8 mouse cellular contexts compared by ENCODE assay signal in genomic region chr2:65414806-65415281, GRCm38 (mm10). TPM values are rescaled to one million over a fixed set of nuclear protein-coding genes. Genes with fewer than 3 reads are reported as not detected.
A peak's percentile ranks its signal among the peaks of the same experiment; 100 is the strongest.
DNase-seq lines count a peak whose midpoint lies in the region; ATAC-seq and TF ChIP-seq lines count a peak whose summit lies in the region.

No protein-coding gene starts in this region.

- no peak overlapping the region for H3K27ac ChIP-seq in CH12.LX (ENCODE audit: insufficient read depth, low read depth)
- H3K27ac ChIP-seq in embryonic facial prominence, embryonic 14.5 days (replicated peaks; ENCODE audit: low read depth, low read length): no peak overlapping the region
- peak overlapping the region; percentile 88 for H3K27ac ChIP-seq in hindbrain, embryonic 15.5 days (replicated peaks)
- peak overlapping the region; percentile 94 for H3K27ac ChIP-seq in midbrain, embryonic 16.5 days (ENCODE audit: low read length)

- 5% methylated on average over 6 of the region's 6 CpGs for WGBS in embryonic facial prominence, embryonic 14.5 days
- WGBS in hindbrain, embryonic 15.5 days: 2% methylated on average over 6 of the region's 6 CpGs
- WGBS in midbrain, embryonic 16.5 days: 0% methylated on average over 6 of the region's 6 CpGs

- peak overlapping the region; percentile 42; the same call in 1 of the 2 replicates for H3K9ac ChIP-seq in CH12.LX (ENCODE audit: insufficient read depth, low read depth)
- 0 out of 2 replicates have a peak overlapping the region, but pooled peaks have one; percentile 19 for H3K9ac ChIP-seq in embryonic facial prominence, embryonic 14.5 days (ENCODE audit: low read depth, low read length)
- peak overlapping the region; percentile 27; the same call in 1 of the 2 replicates for H3K9ac ChIP-seq in hindbrain, embryonic 15.5 days
- peak overlapping the region; percentile 40; the same call in 1 of the 2 replicates for H3K9ac ChIP-seq in midbrain, embryonic 16.5 days (ENCODE audit: low read depth, low read length)

- no peaks in the 10 kb centered on the region for H3K27me3 ChIP-seq in CH12.LX (replicated peaks)
- H3K27me3 ChIP-seq in embryonic facial prominence, embryonic 14.5 days (replicated peaks; ENCODE audit: control insufficient read depth, insufficient read depth, low read length): no peaks in the 10 kb centered on the region
- H3K27me3 ChIP-seq in hindbrain, embryonic 15.5 days: no peaks in the 10 kb centered on the region
- H3K27me3 ChIP-seq in midbrain, embryonic 16.5 days (ENCODE audit: control insufficient read depth, insufficient read depth, low read depth, low read length): no peaks in the 10 kb centered on the region

- H3K4me2 ChIP-seq in CH12.LX (ENCODE audit: insufficient read depth, low read depth, poor library complexity, severe bottlenecking): peak overlapping the region; percentile 100
- peak overlapping the region; percentile 66 for H3K4me2 ChIP-seq in embryonic facial prominence, embryonic 14.5 days (ENCODE audit: low read depth, low read length)
- H3K4me2 ChIP-seq in hindbrain, embryonic 15.5 days: peak overlapping the region; percentile 61
- peak overlapping the region; percentile 53 for H3K4me2 ChIP-seq in midbrain, embryonic 16.5 days (ENCODE audit: low read length)

- peaks cover 0 to 3% of the 10 kb centered on the region in 2 experiments; a peak in 2 of 4 replicates for H3K4me1 ChIP-seq in CH12.LX (ENCODE audit: control insufficient read depth in 1 of 2, insufficient read depth in 2 of 2)
- H3K4me1 ChIP-seq in embryonic facial prominence, embryonic 14.5 days (ENCODE audit: control insufficient read depth, insufficient read depth, low read length): peaks cover 6% of the 10 kb centered on the region
- H3K4me1 ChIP-seq in hindbrain, embryonic 15.5 days (replicated peaks): peaks cover 16% of the 10 kb centered on the region
- peaks cover 22% of the 10 kb centered on the region for H3K4me1 ChIP-seq in midbrain, embryonic 16.5 days (ENCODE audit: control insufficient read depth, insufficient read depth, low read length)

- TF ChIP-seq EP300 in CH12.LX (IDR thresholded peaks at IDR 0.05; ENCODE audit: low read length): 0 out of 2 replicates have a peak, but pooled peaks have one; percentile 12

- in situ Hi-C loops in CH12.LX (cut with MboI; ENCODE audit: low pct_ligation_motif_present, low pct_unique_long_range_greater_than_20kb, low sequenced_read_pairs): loop anchor here (5.0 kb wide), 1 partner anchor 142 kb away; no protein-coding TSS in a partner anchor

- no peak for TF ChIP-seq POLR2A in CH12.LX (IDR thresholded peaks at IDR 0.05; ENCODE audit: low read depth, low read length)

- H3K36me3 ChIP-seq in CH12.LX (replicated peaks in 1 of 2; ENCODE audit: control insufficient read depth in 1 of 2, insufficient read depth in 1 of 2, low read length in 1 of 2): no peaks in the 10 kb centered on the region
- no peaks in the 10 kb centered on the region for H3K36me3 ChIP-seq in embryonic facial prominence, embryonic 14.5 days (ENCODE audit: control insufficient read depth, insufficient read depth, low read length)
- no peaks in the 10 kb centered on the region for H3K36me3 ChIP-seq in hindbrain, embryonic 15.5 days
- no peaks in the 10 kb centered on the region for H3K36me3 ChIP-seq in midbrain, embryonic 16.5 days (ENCODE audit: control insufficient read depth, insufficient read depth, low read length)

- peak in 1 of 2 experiments; percentile 27; a peak in 2 of 4 replicates for TF ChIP-seq CTCF in CH12.LX (conservative IDR thresholded peaks at IDR 0.05 in 1 of 2, IDR thresholded peaks at IDR 0.05 in 1 of 2; ENCODE audit: low read depth in 2 of 2, low read length in 2 of 2)

- dilution Hi-C loops in CH12.LX (cut with MboI; ENCODE audit: extremely low pct_ligation_motif_present, extremely low pct_unique_long_range_greater_than_20kb, low sequenced_read_pairs): no loop called here

- peak; percentile 83 for ATAC-seq in embryonic facial prominence, embryonic 14.5 days (ENCODE audit: low read depth)
- ATAC-seq in hindbrain, embryonic 15.5 days (ENCODE audit: low FRiP score, low read depth): peak; percentile 91
- ATAC-seq in midbrain, embryonic 16.5 days: peak; percentile 92
- ATAC-seq in activated CD4-positive, CD25-positive, alpha-beta regulatory T cell, adult 4 months: no peak

- DNase-seq in CH12.LX (ENCODE audit: extremely low read depth): peak; percentile 91
- DNase-seq in T-cell, adult 2 months (ENCODE audit: low spot score): peak; percentile 10
- DNase-seq in embryonic facial prominence, embryonic 14.5 days (ENCODE audit: low spot score): peak; percentile 94
- peak; percentile 81 to 84 for DNase-seq in left cerebral cortex, adult 9 months (ENCODE audit: low spot score in 2 of 2)
- DNase-seq in testis, postnatal 10 days (ENCODE audit: low spot score): peak; percentile 71

- H3K79me2 ChIP-seq in CH12.LX (replicated peaks; ENCODE audit: control insufficient read depth, extremely low read depth, insufficient read depth, poor library complexity, severe bottlenecking): no peaks in the 10 kb centered on the region

- peaks cover 7% of the 10 kb centered on the region for H3K9me3 ChIP-seq in CH12.LX (replicated peaks; ENCODE audit: low read length)
- H3K9me3 ChIP-seq in embryonic facial prominence, embryonic 14.5 days (ENCODE audit: control insufficient read depth, low read length): peaks cover 5% of the 10 kb centered on the region; the same call in 1 of the 2 replicates
- no peaks in the 10 kb centered on the region; the same call in 1 of the 2 replicates for H3K9me3 ChIP-seq in hindbrain, embryonic 15.5 days
- no peaks in the 10 kb centered on the region for H3K9me3 ChIP-seq in midbrain, embryonic 16.5 days (replicated peaks; ENCODE audit: control insufficient read depth, low read length, poor library complexity, severe bottlenecking)

- no peak; the same call in 1 of the 2 replicates for TF ChIP-seq RAD21 in CH12.LX (IDR thresholded peaks at IDR 0.05; ENCODE audit: low read depth, low read length)

- peak overlapping the region in 1 of 3 experiments; percentile 37 for H3K4me3 ChIP-seq in CH12.LX (replicated peaks in 1 of 3; ENCODE audit: low read depth in 2 of 3, low read length in 2 of 3, poor library complexity in 1 of 3)
- peak overlapping the region; percentile 32; the same call in 1 of the 2 replicates for H3K4me3 ChIP-seq in embryonic facial prominence, embryonic 14.5 days (ENCODE audit: low read depth, low read length)
- peak overlapping the region; percentile 30 for H3K4me3 ChIP-seq in hindbrain, embryonic 15.5 days
- H3K4me3 ChIP-seq in midbrain, embryonic 16.5 days (ENCODE audit: low read depth, low read length): peak overlapping the region; percentile 15

TF ChIP-seq in CH12.LX, 34 proteins besides CTCF, POLR2A, EP300 and RAD21:
- no peak for TF ChIP-seq E2F4 (IDR thresholded peaks at IDR 0.05; ENCODE audit: insufficient replicate concordance, low read depth, low read length)
- peak; percentile 71; the same call in 1 of the 2 replicates for TF ChIP-seq CHD1 (IDR thresholded peaks at IDR 0.05; ENCODE audit: low read depth, low read length)
- no peak for TF ChIP-seq PAX5 (IDR thresholded peaks at IDR 0.05; ENCODE audit: low read length)
- TF ChIP-seq IRF4 (IDR thresholded peaks at IDR 0.05; ENCODE audit: low read depth, low read length): no peak
- 0 out of 2 replicates have a peak, but pooled peaks have one; percentile 31 for TF ChIP-seq RCOR1 (conservative IDR thresholded peaks at IDR 0.05; ENCODE audit: low read depth, low read length)
- no peak for TF ChIP-seq NELFE (IDR thresholded peaks at IDR 0.05; ENCODE audit: low read depth, low read length)
- TF ChIP-seq POLR2AphosphoS2 (IDR thresholded peaks at IDR 0.05; ENCODE audit: low read depth, low read length): no peak
- TF ChIP-seq MEF2A (IDR thresholded peaks at IDR 0.05; ENCODE audit: borderline replicate concordance, low read depth, low read length): 0 out of 2 replicates have a peak, but pooled peaks have one; percentile 5
- TF ChIP-seq MAX (IDR thresholded peaks at IDR 0.05; ENCODE audit: low read length): no peak

RNA-seq across cellular contexts. Expression of gene Slc38a11, which starts 51.0 kb away (rescaled TPM):
- total RNA-seq in CH12.LX (2012; rRNA removed): not detected in 2 replicates
- not detected in 2 replicates for total RNA-seq in CH12.LX (2014; rRNA removed)
- not detected in 2 replicates for polyA plus RNA-seq in CH12.LX (2012; ENCODE audit: insufficient read length, low read depth)
- polyA plus RNA-seq in embryonic facial prominence, embryonic 14.5 days (2014; fragmentation: Nextera tagmentation; extraction: Ambion mirVana): 0.58 and 0.73 TPM in 2 replicates
- polyA plus RNA-seq in hindbrain, embryonic 15.5 days (2015; fragmentation: Nextera tagmentation; extraction: Ambion mirVana): 0.92 and 1.9 TPM in 2 replicates
- 1.3 and 1.6 TPM in 2 replicates for polyA plus RNA-seq in midbrain, embryonic 16.5 days (2015; fragmentation: Nextera tagmentation; extraction: Ambion mirVana)
- polyA plus RNA-seq in activated CD4-positive, CD25-positive, alpha-beta regulatory T cell, adult 4 months (2017; shearing (Covaris generic)): not detected

Comparison
In these comparisons a context has a peak if more than half of its experiments do, and no peak if none do; other contexts are left out.
1. DNase-seq: peak in every context shown above with its lines; median percentile 94 in embryonic facial prominence, embryonic 14.5 days; 91 in CH12.LX; 82 in left cerebral cortex, adult 9 months; 71 in testis, postnatal 10 days; 10 in T-cell, adult 2 months.
2. H3K27ac ChIP-seq: peak in hindbrain, embryonic 15.5 days (single experiment) and midbrain, embryonic 16.5 days (single experiment); none in CH12.LX (single experiment) and embryonic facial prominence, embryonic 14.5 days (single experiment).
3. Peak in every context shown above with its lines, with median percentiles within 50 percentile points of each other: H3K4me2 ChIP-seq and H3K9ac ChIP-seq.